Mouse (Mus musculus) midbrain, postnatal 0 days (tissue): ENCODE results near the gene Ephb1. TPM values are rescaled to one million over a fixed set of nuclear protein-coding genes. Genes with fewer than 3 reads are reported as not detected.

Experiments
- ATAC-seq: fragments of 200-750 bp; cut with Nextera tagmentation; 2 replicates; pipeline ENCODE4 v1.8.0; 2017; ENCODE audit warnings: moderate number of reproducible peaks, mild to moderate bottlenecking, moderate TSS enrichment, moderate library complexity; ENCODE audit not compliant: low FRiP score
- DNase-seq: peaks from one replicate; pipeline ENCODE4 v3.0.0-alpha.2; 2015; ENCODE audit warnings: low spot score
- H3K27ac ChIP-seq: fragments of 300-500 bp; sonication (generic); 2 replicates; pipeline ENCODE4 v1.5.1; 2014; ENCODE audit warnings: low read depth, mild to moderate bottlenecking, low read length, mixed read lengths
- H3K27me3 ChIP-seq: fragments of 300-500 bp; sonication (generic); 2 replicates; pipeline ENCODE4 v1.6.1; 2014; ENCODE audit warnings: low read length, control low read depth, mixed read lengths; ENCODE audit not compliant: insufficient read depth
- H3K36me3 ChIP-seq: fragments of 300-500 bp; sonication (generic); 2 replicates; pipeline ENCODE4 v1.6.1; 2014; ENCODE audit warnings: low read length, control low read depth, mixed read lengths; ENCODE audit not compliant: insufficient read depth
- H3K4me1 ChIP-seq: fragments of 300-500 bp; sonication (generic); 2 replicates; pipeline ENCODE4 v1.6.1; 2014; ENCODE audit warnings: mild to moderate bottlenecking, control low read depth, antibody characterized with exemption, low read length, mixed read lengths; ENCODE audit not compliant: insufficient read depth
- H3K4me2 ChIP-seq: fragments of 300-500 bp; sonication (generic); 2 replicates; pipeline ENCODE4 v1.6.1; 2014; ENCODE audit warnings: low read depth, mild to moderate bottlenecking, low read length, mixed read lengths; ENCODE audit not compliant: poor library complexity, severe bottlenecking
- H3K4me3 ChIP-seq: fragments of 300-500 bp; sonication (generic); 2 replicates; pipeline ENCODE4 v1.5.1; 2014; ENCODE audit warnings: low read depth, mild to moderate bottlenecking, low read length, moderate library complexity
- H3K9ac ChIP-seq: fragments of 300-500 bp; sonication (generic); replicated peaks from 2 replicates; pipeline ENCODE4 v1.6.1; 2014; ENCODE audit warnings: mild to moderate bottlenecking, low read length, moderate library complexity, mixed read lengths; ENCODE audit not compliant: poor library complexity, severe bottlenecking
- H3K9me3 ChIP-seq: fragments of 300-500 bp; sonication (generic); 2 replicates; pipeline ENCODE4 v1.6.1; 2016; ENCODE audit warnings: low read length, control low read depth
- CTCF ChIP-seq: IDR thresholded peaks from 2 replicates; pipeline ENCODE4 v1.5.1; 2016; ENCODE audit warnings: antibody characterized with exemption, mild to moderate bottlenecking
- WGBS: fragments of 180-500 bp; shearing (Covaris S2); extraction: QIAGEN DNeasy Blood & Tissue Kit; methylation state at CpG from one replicate; pipeline ENCODE4 v1.1.7; 2014; 5-methylcytosine and 5-hydroxymethylcytosine counted together
- polyA plus RNA-seq: library from polyadenylated mRNA; unstranded; fragments of >200 nt; fragmentation: Nextera tagmentation; extraction: Ambion mirVana; gene quantifications from 2 replicates; pipeline ENCODE4 v1.2.1, GENCODE M21; 2015
- total RNA-seq: library from RNA; depleted of rRNA; stranded (reverse); fragments of >200 nt; gene quantifications from 2 replicates; pipeline ENCODE4 v1.2.3, GENCODE M21; 2014

Gene Ephb1
- total and polyA plus RNA-seq, 2 experiments from 2014 or later: 69.4 to 85.9 TPM

DNA sequence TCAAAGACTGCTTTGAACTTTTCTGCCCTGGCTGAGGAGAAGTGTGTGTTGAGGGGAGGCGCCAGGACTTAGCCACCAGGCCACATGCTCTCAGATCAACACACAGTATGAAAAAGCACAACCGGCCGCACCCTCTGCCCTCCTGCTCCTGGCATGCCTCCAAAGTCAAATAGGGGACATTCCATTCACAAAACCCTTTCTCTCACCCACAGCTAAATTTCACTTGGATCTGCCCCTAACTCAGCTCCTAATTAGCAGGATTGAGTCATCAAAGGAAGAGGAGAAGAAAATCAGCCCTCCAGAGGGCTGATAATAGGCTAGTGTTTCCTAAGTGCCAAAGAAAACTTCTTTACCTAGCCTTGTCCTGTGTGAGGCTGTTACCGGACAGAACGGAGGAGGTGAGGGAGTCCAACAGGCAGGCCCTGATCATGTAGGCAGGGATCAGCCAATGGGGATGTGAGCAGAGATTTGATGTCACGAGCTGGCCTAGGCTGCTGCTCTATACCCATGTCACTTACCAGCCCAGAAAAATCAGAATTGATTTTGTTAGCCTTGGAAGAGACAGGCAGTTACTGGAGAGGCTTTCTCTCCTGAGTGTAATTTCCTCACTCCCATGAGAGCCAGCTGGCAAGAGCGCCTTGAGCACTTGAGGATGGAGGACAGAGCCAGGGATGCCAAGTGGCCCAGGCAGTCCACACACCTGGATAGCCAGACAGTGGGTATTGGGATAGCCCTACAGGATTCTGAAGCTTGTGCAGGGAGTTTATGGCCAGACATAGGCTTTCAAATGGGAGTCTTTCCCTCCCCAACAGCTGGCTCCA lies 137.5 kb downstream of the Ephb1 start:
- Histone ChIP-seq H3K4me3 (no peak overlapping the region), H3K4me2 (no peak overlapping the region), H3K9ac (no peak overlapping the region), H3K4me1 (peaks cover 15% of the 10 kb centered on the region), H3K36me3 (peaks cover 8% of the 10 kb centered on the region), H3K9me3 (no peaks in the 10 kb centered on the region), H3K27me3 (no peaks in the 10 kb centered on the region), H3K27ac (no peak overlapping the region)
- whole genome bisulfite sequencing: 68% methylated on average over 7 of the region's 7 CpGs
- no peak for TF ChIP-seq CTCF
- no peak for DNase-seq
- no peak for ATAC-seq

DNA sequence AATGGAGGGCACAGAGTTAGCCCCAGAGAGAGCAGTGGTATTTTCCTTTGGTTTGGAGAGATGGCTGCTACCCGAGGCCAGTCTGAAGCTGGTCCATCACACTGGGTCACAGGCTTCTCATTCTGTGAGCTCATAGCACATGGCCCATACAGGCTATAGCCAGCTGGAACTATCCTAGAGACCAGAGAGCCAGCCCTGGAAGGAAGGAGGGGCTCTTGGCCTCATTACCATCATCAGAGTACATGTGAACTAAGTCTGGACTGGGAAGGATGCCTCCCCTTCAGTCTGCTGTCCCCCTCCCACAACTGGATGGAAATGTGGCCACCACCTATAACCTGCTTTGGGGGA lies 142.5 kb downstream of the Ephb1 start:
- Histone ChIP-seq H3K9ac (no peak overlapping the region), H3K9me3 (no peaks in the 10 kb centered on the region), H3K4me2 (no peak overlapping the region), H3K36me3 (peaks cover 5% of the 10 kb centered on the region; the same call in 1 of the 2 replicates), H3K4me3 (no peak overlapping the region), H3K4me1 (peaks cover 25% of the 10 kb centered on the region), H3K27me3 (no peaks in the 10 kb centered on the region), H3K27ac (peak overlapping the region; percentile 72; the same call in 1 of the 2 replicates)
- no peak for TF ChIP-seq CTCF
- 0% methylated on average over 1 of the region's 1 CpGs for whole genome bisulfite sequencing
- DNase-seq (no peak), ATAC-seq (peak; percentile 55; the same call in 1 of the 2 replicates)

DNA sequence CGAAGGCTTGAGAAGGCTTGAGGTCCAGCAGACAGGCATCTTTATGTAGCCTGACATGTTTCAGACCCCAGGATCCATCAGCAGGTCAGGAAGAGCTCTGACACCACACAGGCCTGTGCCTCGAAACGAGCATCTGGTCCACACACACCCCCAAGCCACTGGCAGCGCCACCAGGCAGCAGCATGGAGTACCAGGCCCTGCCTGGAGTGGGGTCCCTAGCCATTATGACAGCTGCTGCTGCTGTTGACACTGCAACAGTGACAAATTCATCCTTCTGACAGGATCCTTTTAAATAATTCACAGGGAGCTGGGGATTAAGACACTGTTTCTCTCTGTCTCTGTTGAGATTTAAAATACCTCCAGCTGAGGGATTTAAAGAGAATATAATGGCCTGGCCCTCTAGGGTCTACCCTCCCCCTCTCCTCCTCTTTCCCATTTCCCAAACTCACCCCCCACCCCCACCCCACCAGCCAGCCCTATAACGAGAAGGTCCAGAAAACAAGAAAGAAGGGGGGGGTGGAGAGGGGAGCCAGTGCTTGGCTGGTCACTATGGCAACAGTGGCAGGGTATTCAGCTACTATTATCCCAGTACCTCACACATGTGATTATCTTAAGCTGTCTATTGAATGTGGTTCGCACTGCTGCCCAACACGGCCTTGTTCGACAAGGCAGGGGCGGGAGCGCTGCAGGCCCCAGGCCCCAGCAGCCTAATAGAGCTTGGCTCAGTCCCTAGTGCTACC lies 143.0 kb downstream of the Ephb1 start:
- peak; percentile 50 for TF ChIP-seq CTCF
- H3K4me3 ChIP-seq: no peak overlapping the region
- DNase-seq (peak; percentile 86), ATAC-seq (peak; percentile 94)
- no peaks in the 10 kb centered on the region for H3K9me3 ChIP-seq
- H3K9ac ChIP-seq: no peak overlapping the region
- H3K4me1 ChIP-seq: peaks cover 25% of the 10 kb centered on the region
- H3K4me2 ChIP-seq: no peak overlapping the region
- no peaks in the 10 kb centered on the region for H3K27me3 ChIP-seq
- WGBS: 9% methylated on average over 10 of the region's 10 CpGs
- H3K27ac ChIP-seq: peak overlapping the region; percentile 72; the same call in 1 of the 2 replicates
- H3K36me3 ChIP-seq: peaks cover 5% of the 10 kb centered on the region; the same call in 1 of the 2 replicates

DNA sequence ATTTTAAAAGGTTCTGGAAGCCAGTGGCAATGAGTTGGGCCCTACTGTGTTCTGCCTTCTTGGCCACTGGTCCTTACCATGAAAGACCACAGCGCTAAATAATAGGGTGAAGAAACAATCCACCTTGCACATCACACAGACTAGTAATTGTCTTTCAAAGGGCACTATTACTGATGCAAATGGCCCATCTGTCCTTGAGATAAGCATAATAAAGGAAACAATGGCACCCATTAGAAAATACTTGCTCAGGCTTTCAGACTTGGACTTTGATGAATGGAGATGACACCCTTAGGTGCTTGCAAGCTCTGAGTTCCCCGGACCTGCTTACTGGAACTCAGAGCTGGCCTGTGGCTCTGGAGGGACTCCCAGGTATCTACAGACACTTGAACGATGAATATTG lies 149.0 kb downstream of the Ephb1 start:
- H3K4me3 ChIP-seq: no peak overlapping the region
- H3K9me3 ChIP-seq: no peaks in the 10 kb centered on the region
- no peaks in the 10 kb centered on the region for H3K4me1 ChIP-seq
- no peak overlapping the region for H3K4me2 ChIP-seq
- no peak overlapping the region for H3K27ac ChIP-seq
- no peak for DNase-seq
- H3K27me3 ChIP-seq: no peaks in the 10 kb centered on the region
- no peak for TF ChIP-seq CTCF
- no peak for ATAC-seq
- H3K9ac ChIP-seq: no peak overlapping the region
- H3K36me3 ChIP-seq: peaks cover 5% of the 10 kb centered on the region; the same call in 1 of the 2 replicates
- 72% methylated on average over 3 of the region's 3 CpGs for WGBS

DNA sequence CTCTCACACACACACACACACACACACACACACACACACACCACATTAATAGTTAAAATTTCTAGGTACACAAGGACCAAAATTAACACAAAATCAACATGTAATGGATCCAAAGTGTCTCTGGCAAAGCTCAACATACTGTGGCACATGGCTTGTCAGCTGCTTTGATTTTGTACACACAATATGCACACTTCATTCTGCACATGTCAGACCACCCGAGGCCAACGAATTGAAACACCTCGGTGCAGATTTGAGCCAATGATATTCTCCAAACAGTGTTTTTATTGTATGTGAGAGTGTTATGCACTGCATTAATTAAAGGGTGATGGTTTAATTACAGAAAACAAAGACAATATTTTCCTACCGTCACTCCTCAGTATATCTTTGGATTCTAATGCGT lies 152.6 kb downstream of the Ephb1 start:
- Histone ChIP-seq H3K4me3 (no peak overlapping the region), H3K36me3 (no peaks in the 10 kb centered on the region), H3K4me1 (no peaks in the 10 kb centered on the region), H3K9ac (no peak overlapping the region), H3K27me3 (no peaks in the 10 kb centered on the region), H3K9me3 (no peaks in the 10 kb centered on the region), H3K27ac (no peak overlapping the region), H3K4me2 (no peak overlapping the region)
- 73% methylated on average over 5 of the region's 5 CpGs for WGBS
- ATAC-seq: no peak
- DNase-seq: no peak
- no peak for TF ChIP-seq CTCF

DNA sequence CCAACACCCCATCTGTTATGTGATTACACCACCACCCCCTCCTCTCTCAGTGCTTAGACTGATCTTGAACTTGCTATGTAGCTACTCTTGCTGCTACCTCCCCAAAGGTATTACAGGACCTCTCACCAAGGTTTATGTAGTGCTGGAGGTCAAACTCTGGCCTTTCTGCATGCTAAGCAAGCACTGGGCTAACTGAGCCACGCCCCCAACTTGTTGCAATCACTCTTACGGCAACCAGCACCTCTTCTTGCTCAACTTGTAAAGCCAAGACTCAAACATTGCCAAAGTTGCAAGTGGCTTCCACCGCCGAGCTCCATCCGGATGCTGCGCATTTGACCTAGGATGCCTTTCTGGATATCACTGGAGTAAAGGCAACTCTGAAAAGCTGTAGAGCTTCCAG lies 157.6 kb downstream of the Ephb1 start:
- Histone ChIP-seq H3K4me3 (no peak overlapping the region), H3K9me3 (no peaks in the 10 kb centered on the region), H3K4me1 (0 out of 2 replicates have a peak, but pooled peaks cover 2% of the 10 kb centered on the region), H3K36me3 (peaks cover 4% of the 10 kb centered on the region; the same call in 1 of the 2 replicates), H3K9ac (no peak overlapping the region), H3K27ac (no peak overlapping the region), H3K27me3 (no peaks in the 10 kb centered on the region), H3K4me2 (no peak overlapping the region)
- 93% methylated on average over 6 of the region's 6 CpGs for WGBS
- DNase-seq (no peak), ATAC-seq (no peak)
- no peak for TF ChIP-seq CTCF
